Mouse (Mus musculus) lung, postnatal 4 days (tissue): ENCODE results near the gene Eps15.
A peak's percentile ranks its signal among the peaks of the same experiment; 100 is the strongest.
"Not testable (repeated sequence)": the region's sequence is repeated elsewhere in the genome, so short reads cannot be mapped to it uniquely, and the experiment has no call there.

ENCODE experiments used
- DNase-seq, 2 experiments: peaks; one replicate each; pipeline ENCODE4 v3.0.0; 2021

Gene Eps15

GRCm38 (mm10) chr4:109404908-109405307 is 124.8 kb downstream of the Eps15 start:
- not testable (repeated sequence) for DNase-seq

GRCm38 (mm10) chr4:109405415-109405814 is 125.3 kb downstream of the Eps15 start:
- no peak for DNase-seq

- peak; percentile 67 to 71 for DNase-seq
Measured at GRCm38 (mm10) chr4:109406054-109406485, 126.0 kb downstream of the Eps15 start.

DNA sequence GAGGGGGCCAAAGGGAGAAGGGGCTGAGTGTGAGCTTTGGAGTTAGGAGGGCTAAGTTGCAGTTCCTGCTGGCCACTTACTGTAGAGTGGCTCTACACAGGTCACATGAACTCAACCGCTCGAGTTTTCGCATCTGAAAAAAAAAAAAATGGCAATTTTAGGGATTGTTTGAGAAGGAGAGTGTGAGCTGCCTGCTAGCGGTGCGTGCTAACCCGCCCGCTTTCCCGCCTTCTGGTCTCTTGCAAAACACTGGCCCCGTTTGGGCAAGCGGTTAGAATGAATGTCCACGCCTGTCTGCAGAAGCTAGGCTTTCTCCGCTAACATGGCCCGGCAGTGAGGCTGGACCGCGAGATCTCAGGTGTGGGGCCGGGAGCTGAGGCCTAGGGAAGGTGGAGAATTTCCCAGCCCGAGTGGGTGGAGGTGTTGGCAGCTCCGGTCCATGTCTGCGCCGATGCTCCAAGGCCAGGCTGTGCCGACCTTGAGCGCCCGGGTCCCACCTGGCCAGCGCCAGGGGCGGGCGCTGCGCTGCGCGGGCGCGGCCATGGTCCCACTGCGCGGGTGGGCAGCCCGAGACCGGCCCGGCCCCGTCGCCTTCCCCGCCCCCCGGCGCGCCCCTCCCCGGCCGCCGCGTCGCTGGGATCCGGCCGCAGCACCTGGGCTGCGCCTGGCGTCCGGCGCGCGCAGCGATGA is 126.6 kb downstream of the Eps15 start, which contains the start of gene Ttc39a:
Ttc39a (plus strand) TSS at position 138 of the 690 bp plus-strand sequence.
- peak; percentile 56 to 68 for DNase-seq

- no peak for DNase-seq
Measured at GRCm38 (mm10) chr4:109407176-109407520, 127.1 kb downstream of the Eps15 start.

- no peak for DNase-seq
Measured at GRCm38 (mm10) chr4:109407701-109408485, 127.8 kb downstream of the Eps15 start.

DNA sequence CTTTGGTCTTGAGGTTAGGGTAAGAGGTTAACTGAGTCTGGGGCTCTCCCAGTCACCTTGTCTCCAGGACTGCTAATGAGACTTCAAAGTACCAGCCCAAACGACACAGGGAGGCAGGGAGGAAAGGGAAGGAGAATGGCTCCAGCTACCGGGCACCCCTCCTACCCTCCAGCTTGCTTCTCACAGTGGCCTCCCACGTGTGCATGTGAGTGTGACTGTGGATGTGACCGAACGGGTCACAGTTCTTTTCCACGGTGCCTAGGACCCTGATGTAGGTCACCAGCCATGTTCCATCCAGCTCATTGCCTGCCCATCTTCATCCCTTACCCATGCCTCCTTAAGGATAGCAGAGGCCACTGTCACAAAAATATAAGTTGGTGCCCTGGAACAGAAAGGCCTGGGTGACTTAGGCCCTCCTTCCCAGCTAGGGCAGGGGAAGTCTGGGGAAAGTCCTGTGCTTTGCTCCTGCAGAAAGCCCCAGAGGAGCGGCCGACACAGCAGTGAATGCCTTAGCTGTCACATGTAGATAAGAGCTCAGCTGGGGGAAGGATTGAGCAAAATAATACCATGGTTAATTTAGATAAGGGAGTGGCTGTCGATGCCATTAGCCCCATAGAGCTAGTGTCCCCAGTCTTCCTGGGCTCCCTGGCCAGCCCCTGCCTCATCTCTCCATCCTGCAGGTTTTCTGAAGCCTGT is 130.8 kb downstream of the Eps15 start:
- no peak for DNase-seq

GRCm38 (mm10) chr4:109411377-109411967 is 131.4 kb downstream of the Eps15 start:
- no peak for DNase-seq

GRCm38 (mm10) chr4:109412233-109412632 is 132.2 kb downstream of the Eps15 start:
- DNase-seq, result no peak

GRCm38 (mm10) chr4:109417998-109418397 is 137.9 kb downstream of the Eps15 start:
- DNase-seq, result no peak

DNA sequence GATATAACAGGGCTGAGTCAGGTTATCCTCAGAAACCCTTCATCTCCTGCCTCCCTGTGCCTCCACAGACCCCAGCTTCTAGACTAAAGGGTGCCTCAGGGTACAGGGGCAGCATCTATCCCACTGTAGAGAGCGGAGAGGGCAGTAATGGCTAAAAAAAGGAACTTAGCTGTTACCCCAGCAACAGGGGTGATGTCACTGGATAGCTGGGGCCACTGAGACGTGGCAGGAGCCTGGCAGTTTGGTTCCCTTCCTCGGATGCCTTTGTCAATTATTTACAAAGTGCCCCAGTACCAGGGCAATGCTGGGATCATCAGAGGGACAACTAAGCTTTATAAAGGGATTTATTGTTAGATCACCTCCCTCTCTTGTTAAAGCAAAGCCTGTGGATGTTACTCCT is 138.9 kb downstream of the Eps15 start:
- DNase-seq, result peak in 1 of 2 experiments; percentile 32

- DNase-seq, result no peak
Measured at GRCm38 (mm10) chr4:109419563-109419962, 139.5 kb downstream of the Eps15 start.

DNA sequence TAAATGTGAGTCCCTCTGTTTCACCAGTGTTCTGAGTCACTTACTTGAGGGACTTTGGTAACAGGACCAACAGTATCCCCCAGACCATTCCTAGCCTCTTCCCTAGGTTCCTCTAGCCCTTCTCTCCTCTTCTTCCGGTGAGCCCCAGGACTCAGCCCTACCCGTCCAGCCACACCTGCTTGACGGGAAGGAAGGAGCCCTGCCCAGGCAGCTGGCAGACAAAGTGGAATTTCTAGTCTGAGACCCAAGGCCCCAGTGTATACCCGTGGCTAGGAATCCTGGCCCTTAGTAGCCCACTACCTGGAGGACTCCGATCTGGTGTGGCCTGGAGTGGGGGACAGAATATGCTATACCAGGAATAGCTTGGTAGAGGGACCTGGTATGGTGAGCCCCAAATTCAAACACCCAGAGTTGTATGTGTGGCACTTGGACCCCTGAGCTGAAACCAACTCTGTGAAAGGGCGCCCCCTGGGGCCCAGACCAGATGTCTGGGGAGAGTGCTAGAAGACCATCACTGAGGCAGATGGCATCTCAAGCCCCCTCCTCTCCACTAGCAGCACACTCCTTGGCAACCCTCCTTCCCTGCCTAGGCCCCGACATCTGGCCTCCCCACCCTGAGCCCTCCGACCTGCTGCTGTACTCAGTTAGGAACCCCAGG is 140.2 kb downstream of the Eps15 start:
- no peak for DNase-seq

DNA sequence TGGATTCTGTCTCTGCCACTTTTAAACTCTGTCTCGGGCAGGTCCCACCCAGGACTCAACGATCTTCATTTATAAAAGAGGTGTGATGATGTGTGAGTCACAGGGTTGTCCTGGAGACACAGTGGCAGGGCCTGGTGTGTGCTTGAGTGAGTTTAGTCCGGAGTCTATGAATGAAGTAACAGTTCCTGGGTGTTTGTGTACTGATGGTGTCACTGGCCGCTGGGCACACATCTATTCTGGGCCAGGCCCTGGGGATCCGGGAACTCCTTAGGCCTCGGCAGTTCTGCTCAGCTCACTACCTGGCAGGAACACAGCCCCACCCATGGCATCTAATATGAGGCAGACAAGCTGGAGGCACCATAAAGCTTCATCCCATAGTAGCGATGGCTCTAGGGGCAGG is 141.5 kb downstream of the Eps15 start:
- DNase-seq, result no peak

- DNase-seq, result no peak
Measured at GRCm38 (mm10) chr4:109422436-109422835, 142.4 kb downstream of the Eps15 start.

GRCm38 (mm10) chr4:109423438-109423837 is 143.4 kb downstream of the Eps15 start:
- no peak for DNase-seq

GRCm38 (mm10) chr4:109427058-109427457 is 147.0 kb downstream of the Eps15 start:
- no peak for DNase-seq

GRCm38 (mm10) chr4:109430250-109430649 is 150.2 kb downstream of the Eps15 start:
- DNase-seq, result no peak

DNA sequence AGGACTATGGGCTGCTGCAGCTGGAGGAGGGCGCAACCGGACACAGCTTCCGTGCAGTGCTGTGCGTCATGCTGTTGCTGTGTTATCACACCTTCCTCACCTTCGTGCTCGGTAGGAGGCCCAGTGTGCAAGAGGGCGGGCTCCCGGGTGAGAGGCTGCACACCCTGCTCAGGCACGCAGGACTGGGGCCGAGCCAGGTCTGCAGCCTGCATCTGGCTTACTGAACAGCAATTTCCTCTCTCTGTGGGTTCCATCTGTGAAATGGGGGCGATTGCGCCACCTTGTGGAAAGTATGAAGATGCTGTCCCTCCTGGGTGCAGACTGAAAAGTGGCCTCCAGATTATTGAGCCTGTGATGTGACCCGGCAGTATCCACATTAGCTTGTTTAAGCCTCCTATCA is 150.8 kb downstream of the Eps15 start:
- peak; percentile 70 to 80 for DNase-seq

GRCm38 (mm10) chr4:109432668-109433375 is 152.8 kb downstream of the Eps15 start:
- no peak for DNase-seq

- peak; percentile 48 to 65 for DNase-seq
Measured at GRCm38 (mm10) chr4:109433641-109434040, 153.6 kb downstream of the Eps15 start.

- DNase-seq, result no peak
Measured at GRCm38 (mm10) chr4:109434256-109434655, 154.2 kb downstream of the Eps15 start.
